Mouse (Mus musculus) forebrain, embryonic 16.5 days (tissue): ENCODE data around the gene Plekhg6. TPM values are rescaled to one million over a fixed set of nuclear protein-coding genes. Genes with fewer than 3 reads are reported as not detected.
A peak's percentile ranks its signal among the peaks of the same experiment; 100 is the strongest.

Source experiments
- ATAC-seq: fragments of 200-750 bp; cut with Nextera tagmentation; 2 replicates; pipeline ENCODE4 v1.8.0; 2017; ENCODE audit warnings: mild to moderate bottlenecking, moderate library complexity
- H3K27ac ChIP-seq: fragments of 300-500 bp; sonication (generic); 2 replicates; pipeline ENCODE4 v1.5.1; 2014; ENCODE audit warnings: low read length, control low read depth
- H3K27me3 ChIP-seq: fragments of 300-500 bp; sonication (generic); replicated peaks from 2 replicates; pipeline ENCODE4 v1.6.1; 2014; ENCODE audit warnings: low read length; ENCODE audit not compliant: control insufficient read depth, insufficient read depth
- H3K36me3 ChIP-seq: fragments of 300-500 bp; sonication (generic); 2 replicates; pipeline ENCODE4 v1.6.1; 2014; ENCODE audit not compliant: control insufficient read depth, insufficient read depth
- H3K4me1 ChIP-seq: fragments of 300-500 bp; sonication (generic); replicated peaks from 2 replicates; pipeline ENCODE4 v1.6.1; 2014; ENCODE audit warnings: low read length; ENCODE audit not compliant: control insufficient read depth, insufficient read depth
- H3K4me2 ChIP-seq: fragments of 300-500 bp; sonication (generic); 2 replicates; pipeline ENCODE4 v1.6.1; 2014; ENCODE audit warnings: mild to moderate bottlenecking, low read length, control low read depth
- H3K4me3 ChIP-seq: fragments of 300-500 bp; sonication (generic); replicated peaks from 2 replicates; pipeline ENCODE4 v1.5.1; 2014; ENCODE audit warnings: mild to moderate bottlenecking, low read length, control low read depth
- H3K9ac ChIP-seq: fragments of 300-500 bp; sonication (generic); replicated peaks from 2 replicates; pipeline ENCODE4 v1.6.1; 2014; ENCODE audit warnings: low read depth, low read length, control low read depth
- H3K9me3 ChIP-seq: fragments of 300-500 bp; sonication (generic); 2 replicates; pipeline ENCODE4 v1.6.1; 2016; ENCODE audit warnings: low read length; ENCODE audit not compliant: control insufficient read depth
- WGBS: fragments of 180-500 bp; shearing (Covaris S2); extraction: QIAGEN DNeasy Blood & Tissue Kit; methylation state at CpG from one replicate; pipeline ENCODE4 v1.1.7; 2014; 5-methylcytosine and 5-hydroxymethylcytosine counted together
- polyA plus RNA-seq: library from polyadenylated mRNA; unstranded; fragments of >200 nt; fragmentation: Nextera tagmentation; extraction: Ambion mirVana; gene quantifications from 2 replicates; pipeline ENCODE4 v1.2.1, GENCODE M21; 2015

The Plekhg6 gene
- polyA plus RNA-seq, 1 experiment from 2014 or later = not detected

GRCm38 (mm10) chr6:125366133-125366532, 14.5 kb downstream of the Plekhg6 start:
- H3K27me3 ChIP-seq = peaks cover 25% of the 10 kb centered on the region
- H3K4me2 ChIP-seq = no peak overlapping the region
- no peak overlapping the region for H3K9ac ChIP-seq
- H3K27ac ChIP-seq = no peak overlapping the region
- 0 out of 2 replicates have a peak, but pooled peaks cover 3% of the 10 kb centered on the region for H3K9me3 ChIP-seq
- H3K36me3 ChIP-seq = no peaks in the 10 kb centered on the region
- no peak for ATAC-seq
- no peak overlapping the region for H3K4me3 ChIP-seq
- 69% methylated on average over 1 of the region's 1 CpGs for WGBS
- H3K4me1 ChIP-seq = peaks cover 16% of the 10 kb centered on the region

- H3K27me3 ChIP-seq = peaks cover 25% of the 10 kb centered on the region
- no peak overlapping the region for H3K9ac ChIP-seq
- H3K9me3 ChIP-seq = 0 out of 2 replicates have a peak, but pooled peaks cover 3% of the 10 kb centered on the region
- 89% methylated on average over 5 of the region's 5 CpGs for WGBS
- peaks cover 17% of the 10 kb centered on the region for H3K4me1 ChIP-seq
- H3K36me3 ChIP-seq = no peaks in the 10 kb centered on the region
- no peak overlapping the region for H3K27ac ChIP-seq
- no peak overlapping the region for H3K4me3 ChIP-seq
- H3K4me2 ChIP-seq = no peak overlapping the region
- ATAC-seq = no peak
Measured at GRCm38 (mm10) chr6:125365522-125365921, 15.1 kb downstream of the Plekhg6 start.

GRCm38 (mm10) chr6:125364448-125364847, 16.1 kb downstream of the Plekhg6 start:
- H3K27me3 ChIP-seq = peaks cover 25% of the 10 kb centered on the region
- no peak overlapping the region for H3K9ac ChIP-seq
- ATAC-seq = peak; percentile 13; the same call in 1 of the 2 replicates
- peaks cover 17% of the 10 kb centered on the region for H3K4me1 ChIP-seq
- WGBS = 0% methylated on average over 8 of the region's 8 CpGs
- H3K36me3 ChIP-seq = no peaks in the 10 kb centered on the region
- H3K27ac ChIP-seq = no peak overlapping the region
- H3K4me3 ChIP-seq = no peak overlapping the region
- H3K9me3 ChIP-seq = 0 out of 2 replicates have a peak, but pooled peaks cover 3% of the 10 kb centered on the region
- H3K4me2 ChIP-seq = no peak overlapping the region

- ATAC-seq = no peak
- Histone ChIP-seq H3K36me3 (no peaks in the 10 kb centered on the region), H3K27ac (no peak overlapping the region), H3K4me2 (peak overlapping the region; percentile 30), H3K9me3 (0 out of 2 replicates have a peak, but pooled peaks cover 3% of the 10 kb centered on the region), H3K27me3 (peaks cover 25% of the 10 kb centered on the region), H3K9ac (no peak overlapping the region), H3K4me1 (peaks cover 17% of the 10 kb centered on the region), H3K4me3 (peak overlapping the region; percentile 25)
- WGBS = 7% methylated on average over 23 of the region's 23 CpGs
Measured at GRCm38 (mm10) chr6:125363451-125364242, 16.9 kb downstream of the Plekhg6 start.

- Histone ChIP-seq H3K27me3 (peaks cover 25% of the 10 kb centered on the region), H3K9ac (no peak overlapping the region), H3K27ac (no peak overlapping the region), H3K9me3 (0 out of 2 replicates have a peak, but pooled peaks cover 3% of the 10 kb centered on the region), H3K36me3 (no peaks in the 10 kb centered on the region), H3K4me1 (peaks cover 17% of the 10 kb centered on the region), H3K4me2 (peak overlapping the region; percentile 30), H3K4me3 (peak overlapping the region; percentile 25)
- WGBS = 19% methylated on average over 15 of the region's 15 CpGs
- no peak for ATAC-seq
Measured at GRCm38 (mm10) chr6:125363021-125363420, 17.6 kb downstream of the Plekhg6 start.

- H3K9ac ChIP-seq = peak overlapping the region; percentile 49
- 0 out of 2 replicates have a peak, but pooled peaks cover 3% of the 10 kb centered on the region for H3K9me3 ChIP-seq
- peak overlapping the region; percentile 36 for H3K4me3 ChIP-seq
- WGBS = 9% methylated on average over 38 of the region's 38 CpGs
- peaks cover 25% of the 10 kb centered on the region for H3K27me3 ChIP-seq
- ATAC-seq = peak; percentile 63
- no peaks in the 10 kb centered on the region for H3K36me3 ChIP-seq
- H3K4me2 ChIP-seq = peak overlapping the region; percentile 60
- H3K27ac ChIP-seq = no peak overlapping the region
- H3K4me1 ChIP-seq = peaks cover 17% of the 10 kb centered on the region
Measured at GRCm38 (mm10) chr6:125361467-125362291, 18.9 kb downstream of the Plekhg6 start.

GRCm38 (mm10) chr6:125360846-125361245, 19.7 kb downstream of the Plekhg6 start:
- Histone ChIP-seq H3K36me3 (no peaks in the 10 kb centered on the region), H3K9ac (no peak overlapping the region), H3K4me1 (peaks cover 17% of the 10 kb centered on the region), H3K27ac (no peak overlapping the region), H3K9me3 (0 out of 2 replicates have a peak, but pooled peaks cover 2% of the 10 kb centered on the region), H3K4me2 (no peak overlapping the region; the same call in 1 of the 2 replicates), H3K27me3 (peaks cover 25% of the 10 kb centered on the region), H3K4me3 (no peak overlapping the region)
- ATAC-seq = no peak
- WGBS = 51% methylated on average over 9 of the region's 9 CpGs

- Histone ChIP-seq H3K9me3 (no peaks in the 10 kb centered on the region), H3K4me2 (no peak overlapping the region), H3K27me3 (peaks cover 25% of the 10 kb centered on the region), H3K4me1 (peaks cover 21% of the 10 kb centered on the region), H3K4me3 (no peak overlapping the region), H3K9ac (no peak overlapping the region), H3K27ac (no peak overlapping the region), H3K36me3 (no peaks in the 10 kb centered on the region)
- ATAC-seq = no peak
- WGBS = 70% methylated on average over 9 of the region's 9 CpGs
Measured at GRCm38 (mm10) chr6:125359999-125360398, 20.6 kb downstream of the Plekhg6 start.

- H3K27me3 ChIP-seq = peaks cover 4% of the 10 kb centered on the region
- H3K27ac ChIP-seq = no peak overlapping the region
- peaks cover 18% of the 10 kb centered on the region for H3K4me1 ChIP-seq
- H3K4me3 ChIP-seq = no peak overlapping the region
- no peaks in the 10 kb centered on the region for H3K9me3 ChIP-seq
- no peak overlapping the region for H3K4me2 ChIP-seq
- no peaks in the 10 kb centered on the region for H3K36me3 ChIP-seq
- ATAC-seq = no peak
- no peak overlapping the region for H3K9ac ChIP-seq
- 89% methylated on average over 15 of the region's 15 CpGs for WGBS
Measured at GRCm38 (mm10) chr6:125357334-125357733, 23.3 kb downstream of the Plekhg6 start.
